Mouse (Mus musculus): ENCODE data around the gene Pdilt. TPM values are rescaled to one million over a fixed set of nuclear protein-coding genes. Genes with fewer than 3 reads are reported as not detected.
"Not testable (repeated sequence)": the region's sequence is repeated elsewhere in the genome, so short reads cannot be mapped to it uniquely, and the experiment has no call there.

The Pdilt gene
- 0.06 TPM in 1 of 2 replicates, not detected in the other for polyA plus RNA-seq (2015; fragmentation: Nextera tagmentation; extraction: Ambion mirVana)

DNA sequence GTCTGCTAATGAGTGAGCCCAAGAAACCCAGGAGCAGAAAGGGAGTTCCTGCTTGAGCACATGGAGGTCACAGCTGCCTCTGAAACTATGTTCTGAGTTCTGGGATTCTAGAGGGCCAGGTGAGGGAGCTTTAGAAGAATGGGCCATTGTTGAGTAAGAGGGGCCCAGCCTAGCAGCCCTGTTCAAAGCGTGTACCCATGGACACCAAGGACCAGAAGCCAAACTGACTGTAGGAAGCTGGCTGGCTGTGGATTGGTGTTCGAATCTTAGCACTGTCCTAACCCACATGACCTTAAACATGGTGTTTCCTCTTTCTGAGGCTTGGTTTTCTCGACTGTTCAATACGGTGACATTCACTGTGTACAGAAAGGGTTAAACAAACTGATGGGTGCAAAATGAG is at the start of gene Pdilt:
Gene Pdilt (minus strand): TSS at position 101 of the 400 bp plus-strand sequence.
- Histone ChIP-seq H3K4me2 (ENCODE audit: low read length) (no peak within 1 kb of the TSS), H3K9ac (ENCODE audit: low read depth, low read length) (no peak within 1 kb of the TSS), H3K9me3 (ENCODE audit: control insufficient read depth, low read length) (no peaks in the 10 kb centered on the region), H3K4me3 (ENCODE audit: low read length) (no peak within 1 kb of the TSS), H3K27ac (ENCODE audit: low read depth, low read length) (no peak within 1 kb of the TSS), H3K27me3 (replicated peaks; ENCODE audit: control insufficient read depth, insufficient read depth, low read length) (no peaks in the 10 kb centered on the region), H3K36me3 (ENCODE audit: control insufficient read depth, insufficient read depth, low read length) (no peaks in the 10 kb centered on the region), H3K4me1 (ENCODE audit: control insufficient read depth, insufficient read depth, low read depth, low read length) (peaks cover 3% of the 10 kb centered on the region; the same call in 1 of the 2 replicates)
- no peak for ATAC-seq
- WGBS = 86% methylated on average over 4 of the region's 4 CpGs

DNA sequence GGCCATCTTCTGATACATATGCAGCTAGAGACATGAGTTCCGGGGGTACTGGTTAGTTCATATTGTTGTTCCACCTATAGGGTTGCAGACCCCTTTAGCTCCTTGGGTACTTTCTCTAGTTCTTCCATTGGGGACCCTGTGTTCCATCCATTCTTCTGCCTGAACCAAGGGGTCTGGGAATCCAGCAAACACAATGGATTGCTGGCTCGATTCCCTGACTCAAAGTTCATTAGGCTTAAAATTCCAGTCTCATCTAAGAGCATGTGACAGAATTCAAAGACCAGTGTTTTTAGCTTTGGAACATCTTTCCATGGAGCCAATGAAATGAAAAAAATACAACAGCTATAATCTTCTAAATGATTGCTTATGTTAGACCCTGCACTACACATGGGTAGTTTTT is 39.2 kb upstream of the Pdilt start:
- not testable (repeated sequence) for H3K9me3 ChIP-seq (ENCODE audit: control insufficient read depth, low read length); H3K4me1 ChIP-seq (ENCODE audit: control insufficient read depth, insufficient read depth, low read depth, low read length); H3K27ac ChIP-seq (ENCODE audit: low read depth, low read length); H3K4me3 ChIP-seq (ENCODE audit: low read length); ATAC-seq; H3K9ac ChIP-seq (ENCODE audit: low read depth, low read length); H3K27me3 ChIP-seq (replicated peaks; ENCODE audit: control insufficient read depth, insufficient read depth, low read length); H3K36me3 ChIP-seq (ENCODE audit: control insufficient read depth, insufficient read depth, low read length); H3K4me2 ChIP-seq (ENCODE audit: low read length)
- 96% methylated on average over 2 of the region's 2 CpGs for WGBS

DNA sequence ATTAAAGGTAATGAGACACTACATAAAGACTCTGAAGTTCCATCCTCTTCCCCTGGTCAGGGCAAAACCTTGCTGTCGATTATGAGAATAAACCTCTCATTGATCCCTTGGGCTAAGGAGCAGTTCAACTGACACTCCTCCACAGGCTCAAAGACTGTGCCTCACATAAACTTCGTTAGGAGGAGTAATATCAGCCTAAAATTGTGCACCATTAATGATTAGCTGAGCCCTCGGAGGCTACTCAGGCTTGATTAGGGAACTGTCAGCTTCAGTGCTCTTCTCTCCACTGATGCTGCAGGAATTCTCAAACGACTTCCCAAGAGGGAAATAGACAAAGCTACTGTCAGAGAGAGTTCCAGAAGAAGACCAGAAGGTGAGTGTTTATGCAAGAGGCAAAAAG is 38.2 kb upstream of the Pdilt start:
- no peaks in the 10 kb centered on the region for H3K9me3 ChIP-seq (ENCODE audit: control insufficient read depth, low read length)
- no peak for ATAC-seq
- H3K27ac ChIP-seq (ENCODE audit: low read depth, low read length) = no peak overlapping the region
- no peak overlapping the region for H3K4me2 ChIP-seq (ENCODE audit: low read length)
- H3K36me3 ChIP-seq (ENCODE audit: control insufficient read depth, insufficient read depth, low read length) = no peaks in the 10 kb centered on the region
- 53% methylated on average over 4 of the region's 4 CpGs for WGBS
- no peak overlapping the region for H3K4me3 ChIP-seq (ENCODE audit: low read length)
- H3K4me1 ChIP-seq (ENCODE audit: control insufficient read depth, insufficient read depth, low read depth, low read length) = no peaks in the 10 kb centered on the region
- no peak overlapping the region for H3K9ac ChIP-seq (ENCODE audit: low read depth, low read length)
- H3K27me3 ChIP-seq (replicated peaks; ENCODE audit: control insufficient read depth, insufficient read depth, low read length) = no peaks in the 10 kb centered on the region

DNA sequence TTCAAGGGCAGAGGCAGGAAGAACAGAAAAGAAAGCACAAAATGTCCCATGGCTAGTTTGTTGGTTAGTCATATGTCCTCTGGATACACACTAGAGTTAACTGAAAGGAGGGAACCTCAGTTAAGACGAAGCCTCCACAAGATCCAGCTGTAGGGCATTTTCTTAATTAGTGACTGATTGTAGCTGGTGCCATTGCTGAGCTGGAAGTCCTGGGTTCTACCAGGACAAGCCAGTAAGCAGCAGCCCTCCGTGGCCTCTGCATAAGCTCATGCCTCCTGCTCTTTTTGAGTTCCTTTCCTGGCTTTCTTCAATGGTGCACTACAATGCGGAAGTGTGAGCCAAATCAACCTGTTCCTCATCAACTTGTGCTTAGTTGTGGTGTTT is 37.2 kb upstream of the Pdilt start:
- Histone ChIP-seq H3K27me3 (replicated peaks; ENCODE audit: control insufficient read depth, insufficient read depth, low read length) (no peaks in the 10 kb centered on the region), H3K4me1 (ENCODE audit: control insufficient read depth, insufficient read depth, low read depth, low read length) (no peaks in the 10 kb centered on the region), H3K9me3 (ENCODE audit: control insufficient read depth, low read length) (no peaks in the 10 kb centered on the region), H3K9ac (ENCODE audit: low read depth, low read length) (no peak overlapping the region), H3K36me3 (ENCODE audit: control insufficient read depth, insufficient read depth, low read length) (no peaks in the 10 kb centered on the region), H3K27ac (ENCODE audit: low read depth, low read length) (no peak overlapping the region), H3K4me2 (ENCODE audit: low read length) (no peak overlapping the region), H3K4me3 (ENCODE audit: low read length) (no peak overlapping the region)
- ATAC-seq = no peak
- WGBS = 92% methylated on average over 3 of the region's 3 CpGs

DNA sequence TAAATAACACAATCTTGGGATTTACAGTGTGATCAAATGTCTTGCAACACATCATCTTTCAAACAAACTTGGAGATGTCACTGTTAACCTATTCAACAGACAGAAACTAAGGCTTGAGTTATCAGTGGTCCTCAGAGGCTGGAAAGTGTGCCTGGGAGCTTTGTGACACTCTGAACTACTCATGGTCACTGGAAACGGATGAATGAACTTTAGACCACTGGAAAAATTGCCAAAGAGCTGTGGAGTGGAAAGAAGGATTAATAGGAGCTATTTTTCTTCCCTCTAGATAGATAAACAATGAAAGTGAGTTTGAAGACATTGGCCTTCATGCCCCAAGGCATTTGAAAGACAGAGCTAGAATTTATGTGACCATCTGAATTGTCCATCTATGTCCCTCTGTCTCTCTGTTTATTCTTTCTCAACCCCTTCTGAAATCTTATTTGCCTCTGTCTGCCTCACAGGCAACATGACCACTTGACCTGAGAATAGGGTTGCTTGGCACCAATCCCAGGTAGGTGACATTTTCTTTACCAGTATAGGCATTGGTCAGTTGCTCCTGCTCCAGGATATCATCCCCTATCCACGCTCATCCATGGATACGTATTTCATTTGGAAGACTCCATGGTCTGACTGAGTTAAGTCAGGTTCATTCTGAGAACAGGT is 36.6 kb upstream of the Pdilt start:
- Histone ChIP-seq H3K9me3 (ENCODE audit: control insufficient read depth, low read length) (no peaks in the 10 kb centered on the region), H3K4me1 (ENCODE audit: control insufficient read depth, insufficient read depth, low read depth, low read length) (no peaks in the 10 kb centered on the region), H3K27ac (ENCODE audit: low read depth, low read length) (no peak overlapping the region), H3K36me3 (ENCODE audit: control insufficient read depth, insufficient read depth, low read length) (no peaks in the 10 kb centered on the region), H3K9ac (ENCODE audit: low read depth, low read length) (no peak overlapping the region), H3K27me3 (replicated peaks; ENCODE audit: control insufficient read depth, insufficient read depth, low read length) (no peaks in the 10 kb centered on the region), H3K4me3 (ENCODE audit: low read length) (no peak overlapping the region), H3K4me2 (ENCODE audit: low read length) (no peak overlapping the region)
- ATAC-seq = no peak
- 83% methylated on average over 3 of the region's 3 CpGs for WGBS

DNA sequence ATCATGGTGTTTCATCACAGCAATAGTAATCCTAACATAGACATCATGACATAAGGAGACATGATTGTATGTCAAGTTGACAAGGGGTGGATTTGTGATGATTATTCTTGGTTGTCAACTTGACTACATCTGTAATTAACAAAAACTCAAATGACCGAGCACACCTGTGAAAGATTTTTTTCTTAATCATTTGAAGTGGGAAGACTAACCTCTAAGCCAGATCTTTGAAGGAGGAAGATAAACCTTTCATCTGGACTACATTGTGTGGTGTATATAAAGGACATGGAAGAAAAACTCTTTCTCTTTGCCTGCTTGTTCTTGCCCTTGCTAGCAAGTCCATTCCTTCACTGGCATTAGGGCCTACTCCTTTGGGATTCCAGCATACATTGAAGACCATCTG is 30.8 kb upstream of the Pdilt start, which contains the start of gene Acsm2:
Gene Acsm2 (plus strand): TSS at position 301 of the 400 bp plus-strand sequence.
- WGBS = 95% methylated on average over 1 of the region's 1 CpGs
- Histone ChIP-seq H3K4me1 (ENCODE audit: control insufficient read depth, insufficient read depth, low read depth, low read length) (no peaks in the 10 kb centered on the region), H3K27me3 (replicated peaks; ENCODE audit: control insufficient read depth, insufficient read depth, low read length) (no peaks in the 10 kb centered on the region), H3K4me2 (ENCODE audit: low read length) (no peak within 1 kb of the TSS), H3K4me3 (ENCODE audit: low read length) (no peak within 1 kb of the TSS), H3K9ac (ENCODE audit: low read depth, low read length) (no peak within 1 kb of the TSS), H3K27ac (ENCODE audit: low read depth, low read length) (no peak within 1 kb of the TSS), H3K36me3 (ENCODE audit: control insufficient read depth, insufficient read depth, low read length) (no peaks in the 10 kb centered on the region), H3K9me3 (ENCODE audit: control insufficient read depth, low read length) (no peaks in the 10 kb centered on the region)
- no peak for ATAC-seq

DNA sequence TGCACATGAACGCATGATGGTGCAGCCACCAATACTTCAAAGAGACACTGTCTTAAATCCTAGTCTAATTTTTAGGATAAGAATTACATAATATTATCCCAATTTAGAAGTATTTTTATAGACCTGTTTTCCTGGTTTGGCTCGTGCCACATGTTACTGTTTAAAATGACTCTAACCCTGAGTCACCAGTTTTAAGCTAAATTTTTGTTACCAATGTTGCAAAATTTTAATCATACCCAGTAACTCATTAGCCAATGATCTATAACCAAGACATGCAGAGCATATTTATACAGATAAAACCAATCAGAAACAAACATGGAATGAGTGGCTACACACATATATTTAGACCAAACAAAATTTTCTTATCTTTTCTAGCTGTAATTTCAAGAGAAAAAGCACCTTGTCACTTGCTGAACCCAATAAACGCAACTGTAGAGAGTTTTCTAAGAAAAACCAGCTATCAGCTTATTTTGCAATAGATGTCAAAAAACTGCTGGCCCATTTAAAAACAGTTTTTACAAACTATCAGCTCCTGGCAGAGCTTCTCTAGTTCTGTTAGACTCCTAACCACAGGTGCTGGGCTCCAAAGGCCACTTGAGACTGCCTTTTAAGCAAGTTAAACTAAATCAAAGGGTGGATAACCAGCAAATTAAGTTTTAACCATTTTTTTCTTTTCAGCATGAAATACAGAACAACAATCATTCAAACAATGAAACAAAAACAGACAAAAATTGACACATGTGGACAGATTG is 27.4 kb upstream of the Pdilt start:
- H3K9me3 ChIP-seq (ENCODE audit: control insufficient read depth, low read length) = no peaks in the 10 kb centered on the region
- no peak for ATAC-seq
- no peaks in the 10 kb centered on the region for H3K27me3 ChIP-seq (replicated peaks; ENCODE audit: control insufficient read depth, insufficient read depth, low read length)
- no peak overlapping the region for H3K4me3 ChIP-seq (ENCODE audit: low read length)
- H3K36me3 ChIP-seq (ENCODE audit: control insufficient read depth, insufficient read depth, low read length) = no peaks in the 10 kb centered on the region
- WGBS = 91% methylated on average over 3 of the region's 3 CpGs
- H3K27ac ChIP-seq (ENCODE audit: low read depth, low read length) = no peak overlapping the region
- H3K4me1 ChIP-seq (ENCODE audit: control insufficient read depth, insufficient read depth, low read depth, low read length) = no peaks in the 10 kb centered on the region
- H3K4me2 ChIP-seq (ENCODE audit: low read length) = no peak overlapping the region
- H3K9ac ChIP-seq (ENCODE audit: low read depth, low read length) = no peak overlapping the region

DNA sequence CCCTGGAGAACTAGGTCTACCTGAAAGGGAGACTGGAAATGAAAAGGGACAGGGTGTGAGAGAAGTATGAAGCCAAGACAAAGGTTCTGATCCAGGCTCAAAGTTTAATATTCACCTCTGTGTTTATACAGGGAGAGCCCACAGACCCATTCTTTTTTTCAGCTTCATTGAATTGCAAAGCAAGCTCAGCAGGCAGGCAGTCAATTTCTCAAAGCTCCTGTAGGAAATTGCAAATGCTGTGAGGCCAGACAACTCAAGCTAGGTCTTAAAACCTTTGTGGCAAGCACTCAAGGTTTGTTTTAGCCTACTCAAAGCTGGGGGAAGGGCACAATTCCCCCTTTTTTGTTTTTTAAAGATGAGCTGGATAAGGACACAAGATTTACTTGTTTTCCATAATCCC is 22.3 kb upstream of the Pdilt start:
- no peaks in the 10 kb centered on the region for H3K36me3 ChIP-seq (ENCODE audit: control insufficient read depth, insufficient read depth, low read length)
- no peaks in the 10 kb centered on the region for H3K27me3 ChIP-seq (replicated peaks; ENCODE audit: control insufficient read depth, insufficient read depth, low read length)
- no peak overlapping the region for H3K9ac ChIP-seq (ENCODE audit: low read depth, low read length)
- no peaks in the 10 kb centered on the region for H3K4me1 ChIP-seq (ENCODE audit: control insufficient read depth, insufficient read depth, low read depth, low read length)
- H3K9me3 ChIP-seq (ENCODE audit: control insufficient read depth, low read length) = no peaks in the 10 kb centered on the region
- no peak overlapping the region for H3K4me3 ChIP-seq (ENCODE audit: low read length)
- no peak for ATAC-seq
- H3K4me2 ChIP-seq (ENCODE audit: low read length) = no peak overlapping the region
- no peak overlapping the region for H3K27ac ChIP-seq (ENCODE audit: low read depth, low read length)

DNA sequence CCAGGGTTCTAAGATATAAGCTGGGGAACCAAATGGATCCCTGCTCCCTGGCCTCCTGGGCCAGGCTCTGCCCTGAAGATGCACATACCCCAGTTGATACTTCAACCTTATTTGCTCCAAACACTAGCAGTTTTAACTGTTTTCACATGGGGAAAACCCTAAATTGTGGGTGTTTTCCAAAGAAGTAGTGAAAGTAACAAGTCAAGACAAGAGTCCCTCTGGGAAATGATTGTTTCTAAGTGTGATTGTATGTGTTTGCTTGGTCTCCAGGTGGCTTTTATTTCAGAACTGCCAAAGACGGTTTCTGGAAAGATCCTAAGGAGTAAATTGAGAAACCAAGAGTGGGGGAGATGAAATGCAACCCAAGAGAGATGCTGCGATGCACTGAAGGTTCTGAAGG is 19.2 kb upstream of the Pdilt start:
- 71% methylated on average over 2 of the region's 2 CpGs for WGBS
- no peak overlapping the region for H3K27ac ChIP-seq (ENCODE audit: low read depth, low read length)
- H3K4me2 ChIP-seq (ENCODE audit: low read length) = no peak overlapping the region
- H3K9ac ChIP-seq (ENCODE audit: low read depth, low read length) = no peak overlapping the region
- no peaks in the 10 kb centered on the region for H3K9me3 ChIP-seq (ENCODE audit: control insufficient read depth, low read length)
- no peaks in the 10 kb centered on the region for H3K36me3 ChIP-seq (ENCODE audit: control insufficient read depth, insufficient read depth, low read length)
- no peak overlapping the region for H3K4me3 ChIP-seq (ENCODE audit: low read length)
- H3K4me1 ChIP-seq (ENCODE audit: control insufficient read depth, insufficient read depth, low read depth, low read length) = no peaks in the 10 kb centered on the region
- ATAC-seq = no peak
- H3K27me3 ChIP-seq (replicated peaks; ENCODE audit: control insufficient read depth, insufficient read depth, low read length) = no peaks in the 10 kb centered on the region
